Mouse (Mus musculus): Measurements from ENCODE around the gene Sorcs1. TPM values are rescaled to one million over a fixed set of nuclear protein-coding genes. Genes with fewer than 3 reads are reported as not detected.
A peak's percentile ranks its signal among the peaks of the same experiment; 100 is the strongest.

Sorcs1 gene
- polyA plus RNA-seq, 1 experiment from 2014 or later, result 2.0 TPM

GRCm38 (mm10) chr19:50486345-50486744, 192.1 kb downstream of the Sorcs1 start:
- 88% methylated on average over 5 of the region's 5 CpGs for WGBS
- no peak overlapping the region for H3K27ac ChIP-seq

GRCm38 (mm10) chr19:50476774-50477173, 201.7 kb downstream of the Sorcs1 start:
- Histone ChIP-seq H3K27ac (no peak overlapping the region), H3K4me2 (no peak overlapping the region), H3K4me1 (no peaks in the 10 kb centered on the region), H3K4me3 (no peak overlapping the region), H3K27me3 (no peaks in the 10 kb centered on the region), H3K36me3 (no peaks in the 10 kb centered on the region), H3K9me3 (no peaks in the 10 kb centered on the region), H3K9ac (no peak overlapping the region)
- WGBS, result 50% methylated on average over 6 of the region's 6 CpGs
- no peak for ATAC-seq (ENCODE audit: insufficient number of reproducible peaks, low FRiP score, low TSS enrichment, low read depth)

More at GRCm38 (mm10) chr19:50486345-50486744, 192.1 kb downstream of the Sorcs1 start:
- H3K9me3 ChIP-seq, result no peaks in the 10 kb centered on the region
- H3K9ac ChIP-seq, result no peak overlapping the region
- H3K4me3 ChIP-seq, result no peak overlapping the region
- no peak for ATAC-seq (ENCODE audit: insufficient number of reproducible peaks, low FRiP score, low TSS enrichment, low read depth)
- no peaks in the 10 kb centered on the region for H3K36me3 ChIP-seq
- H3K4me1 ChIP-seq, result no peaks in the 10 kb centered on the region
- H3K27me3 ChIP-seq, result no peaks in the 10 kb centered on the region
- no peak overlapping the region for H3K4me2 ChIP-seq

GRCm38 (mm10) chr19:50468592-50468991, 209.9 kb downstream of the Sorcs1 start:
- Histone ChIP-seq H3K4me3 (no peak overlapping the region), H3K4me1 (no peaks in the 10 kb centered on the region), H3K4me2 (no peak overlapping the region), H3K36me3 (no peaks in the 10 kb centered on the region), H3K9me3 (no peaks in the 10 kb centered on the region), H3K27ac (no peak overlapping the region), H3K9ac (no peak overlapping the region), H3K27me3 (no peaks in the 10 kb centered on the region)
- WGBS, result 91% methylated on average over 3 of the region's 3 CpGs
- ATAC-seq (ENCODE audit: insufficient number of reproducible peaks, low FRiP score, low TSS enrichment, low read depth), result no peak

- WGBS, result 71% methylated on average over 6 of the region's 6 CpGs
- Histone ChIP-seq H3K9me3 (no peaks in the 10 kb centered on the region), H3K4me1 (no peaks in the 10 kb centered on the region), H3K4me3 (no peak overlapping the region), H3K27ac (no peak overlapping the region), H3K27me3 (no peaks in the 10 kb centered on the region), H3K36me3 (no peaks in the 10 kb centered on the region), H3K4me2 (no peak overlapping the region), H3K9ac (no peak overlapping the region)
- ATAC-seq (ENCODE audit: insufficient number of reproducible peaks, low FRiP score, low TSS enrichment, low read depth), result no peak
Observed at GRCm38 (mm10) chr19:50464811-50465210, 213.6 kb downstream of the Sorcs1 start.

GRCm38 (mm10) chr19:50458581-50458980, 219.9 kb downstream of the Sorcs1 start:
- H3K27me3 ChIP-seq, result no peaks in the 10 kb centered on the region
- no peak overlapping the region for H3K4me2 ChIP-seq
- no peaks in the 10 kb centered on the region for H3K9me3 ChIP-seq
- no peak overlapping the region for H3K9ac ChIP-seq
- ATAC-seq (ENCODE audit: insufficient number of reproducible peaks, low FRiP score, low TSS enrichment, low read depth), result no peak
- H3K4me3 ChIP-seq, result no peak overlapping the region
- H3K36me3 ChIP-seq, result no peaks in the 10 kb centered on the region
- H3K4me1 ChIP-seq, result no peaks in the 10 kb centered on the region
- no peak overlapping the region for H3K27ac ChIP-seq
- 73% methylated on average over 5 of the region's 5 CpGs for WGBS

- Histone ChIP-seq H3K4me2 (no peak overlapping the region), H3K9me3 (no peaks in the 10 kb centered on the region), H3K4me1 (no peaks in the 10 kb centered on the region), H3K27ac (no peak overlapping the region), H3K9ac (no peak overlapping the region), H3K36me3 (no peaks in the 10 kb centered on the region), H3K4me3 (no peak overlapping the region), H3K27me3 (no peaks in the 10 kb centered on the region)
- WGBS, result 60% methylated on average over 5 of the region's 5 CpGs
- no peak for ATAC-seq (ENCODE audit: insufficient number of reproducible peaks, low FRiP score, low TSS enrichment, low read depth)
Observed at GRCm38 (mm10) chr19:50457275-50457892, 221.1 kb downstream of the Sorcs1 start.

- Histone ChIP-seq H3K27me3 (no peaks in the 10 kb centered on the region), H3K9ac (no peak overlapping the region), H3K27ac (no peak overlapping the region), H3K4me3 (no peak overlapping the region), H3K4me2 (no peak overlapping the region), H3K9me3 (no peaks in the 10 kb centered on the region), H3K4me1 (peaks cover 3% of the 10 kb centered on the region; the same call in 1 of the 2 replicates), H3K36me3 (no peaks in the 10 kb centered on the region)
- 15% methylated on average over 4 of the region's 4 CpGs for WGBS
- no peak for ATAC-seq (ENCODE audit: insufficient number of reproducible peaks, low FRiP score, low TSS enrichment, low read depth)
Observed at GRCm38 (mm10) chr19:50441099-50441498, 237.3 kb downstream of the Sorcs1 start.

GRCm38 (mm10) chr19:50440246-50440910, 238.1 kb downstream of the Sorcs1 start:
- Histone ChIP-seq H3K27ac (no peak overlapping the region), H3K4me3 (no peak overlapping the region), H3K36me3 (no peaks in the 10 kb centered on the region), H3K4me2 (0 out of 2 replicates have a peak overlapping the region, but pooled peaks have one; percentile 13), H3K4me1 (peaks cover 3% of the 10 kb centered on the region; the same call in 1 of the 2 replicates), H3K9ac (no peak overlapping the region), H3K9me3 (no peaks in the 10 kb centered on the region), H3K27me3 (no peaks in the 10 kb centered on the region)
- WGBS, result 6% methylated on average over 11 of the region's 11 CpGs
- ATAC-seq (ENCODE audit: insufficient number of reproducible peaks, low FRiP score, low TSS enrichment, low read depth), result no peak

- Histone ChIP-seq H3K4me1 (peaks cover 3% of the 10 kb centered on the region; the same call in 1 of the 2 replicates), H3K4me2 (no peak overlapping the region), H3K4me3 (no peak overlapping the region), H3K36me3 (no peaks in the 10 kb centered on the region), H3K9me3 (no peaks in the 10 kb centered on the region), H3K27ac (no peak overlapping the region), H3K9ac (no peak overlapping the region), H3K27me3 (no peaks in the 10 kb centered on the region)
- ATAC-seq (ENCODE audit: insufficient number of reproducible peaks, low FRiP score, low TSS enrichment, low read depth), result no peak
- 29% methylated on average over 3 of the region's 3 CpGs for WGBS
Observed at GRCm38 (mm10) chr19:50439464-50439881, 239.0 kb downstream of the Sorcs1 start.

GRCm38 (mm10) chr19:50422928-50423327, 255.5 kb downstream of the Sorcs1 start:
- Histone ChIP-seq H3K9ac (no peak overlapping the region), H3K27ac (no peak overlapping the region), H3K27me3 (no peaks in the 10 kb centered on the region), H3K36me3 (no peaks in the 10 kb centered on the region), H3K4me1 (no peaks in the 10 kb centered on the region), H3K4me2 (no peak overlapping the region), H3K4me3 (no peak overlapping the region), H3K9me3 (no peaks in the 10 kb centered on the region)
- no peak for ATAC-seq (ENCODE audit: insufficient number of reproducible peaks, low FRiP score, low TSS enrichment, low read depth)
- 58% methylated on average over 1 of the region's 1 CpGs for WGBS

GRCm38 (mm10) chr19:50418962-50419720, 259.3 kb downstream of the Sorcs1 start:
- Histone ChIP-seq H3K9ac (no peak overlapping the region), H3K4me1 (no peaks in the 10 kb centered on the region), H3K4me2 (no peak overlapping the region), H3K27ac (no peak overlapping the region), H3K4me3 (no peak overlapping the region), H3K9me3 (no peaks in the 10 kb centered on the region), H3K27me3 (no peaks in the 10 kb centered on the region), H3K36me3 (no peaks in the 10 kb centered on the region)
- 58% methylated on average over 14 of the region's 14 CpGs for WGBS
- no peak for ATAC-seq (ENCODE audit: insufficient number of reproducible peaks, low FRiP score, low TSS enrichment, low read depth)

GRCm38 (mm10) chr19:50410561-50410960, 267.9 kb downstream of the Sorcs1 start:
- Histone ChIP-seq H3K9me3 (no peaks in the 10 kb centered on the region), H3K27me3 (no peaks in the 10 kb centered on the region), H3K9ac (no peak overlapping the region), H3K27ac (no peak overlapping the region), H3K4me1 (no peaks in the 10 kb centered on the region), H3K4me2 (no peak overlapping the region), H3K36me3 (no peaks in the 10 kb centered on the region), H3K4me3 (no peak overlapping the region)
- ATAC-seq (ENCODE audit: insufficient number of reproducible peaks, low FRiP score, low TSS enrichment, low read depth), result no peak
- 59% methylated on average over 3 of the region's 3 CpGs for WGBS
